Mouse (Mus musculus): ENCODE measurements around the gene Dhx9. TPM values are rescaled to one million over a fixed set of nuclear protein-coding genes. Genes with fewer than 3 reads are reported as not detected.
A peak's percentile ranks its signal among the peaks of the same experiment; 100 is the strongest.
"Not testable (repeated sequence)": the region's sequence is repeated elsewhere in the genome, so short reads cannot be mapped to it uniquely, and the experiment has no call there.

Gene Dhx9
- polyA plus RNA-seq, 1 experiment from 2014 or later, result 10.6 TPM

GRCm38 (mm10) chr1:153424770-153425584, 62.5 kb downstream of the Dhx9 start, which contains the start of gene Shcbp1l:
Gene Shcbp1l (plus strand): TSS chr1:153425162.
- TF ChIP-seq CTCF (IDR thresholded peaks at IDR 0.05; ENCODE audit: low read depth) (no peak), EP300 (optimal IDR thresholded peaks at IDR 0.05) (no peak)
- Histone ChIP-seq H3K4me3 (ENCODE audit: low read depth, low read length) (peak within 1 kb of the TSS; percentile 46), H3K4me2 (replicated peaks; ENCODE audit: low read depth) (peak within 1 kb of the TSS; percentile 89), H3K36me3 (ENCODE audit: control insufficient read depth, insufficient read depth, low read length) (no peaks in the 10 kb centered on the region), H3K27me3 (ENCODE audit: control insufficient read depth, insufficient read depth, low read length) (no peaks in the 10 kb centered on the region), H3K4me1 (replicated peaks; ENCODE audit: control insufficient read depth, insufficient read depth) (no peaks in the 10 kb centered on the region; the same call in 1 of the 2 replicates), H3K27ac (replicated peaks) (no peak within 1 kb of the TSS), H3K9ac (ENCODE audit: low read length) (peak within 1 kb of the TSS; percentile 57), H3K9me3 (ENCODE audit: control insufficient read depth, low read length) (no peaks in the 10 kb centered on the region)
- 4% methylated on average over 59 of the region's 60 CpGs for WGBS
- DNase-seq (ENCODE audit: low spot score), result peak; percentile 71
- peak; percentile 81 for ATAC-seq (ENCODE audit: low FRiP score, low TSS enrichment)

- ATAC-seq (ENCODE audit: low FRiP score, low TSS enrichment), result peak; percentile 54
Measured at GRCm38 (mm10) chr1:153424271-153424670, 63.2 kb downstream of the Dhx9 start.

GRCm38 (mm10) chr1:153417805-153418204, 69.7 kb downstream of the Dhx9 start:
- 79% methylated on average over 4 of the region's 4 CpGs for WGBS
- not testable (repeated sequence) for H3K27me3 ChIP-seq (ENCODE audit: control insufficient read depth, insufficient read depth, low read length); H3K9ac ChIP-seq (ENCODE audit: low read length); H3K9me3 ChIP-seq (ENCODE audit: control insufficient read depth, low read length); H3K4me2 ChIP-seq (replicated peaks; ENCODE audit: low read depth); H3K27ac ChIP-seq (replicated peaks); ATAC-seq (ENCODE audit: low FRiP score, low TSS enrichment); H3K4me3 ChIP-seq (ENCODE audit: low read depth, low read length); H3K36me3 ChIP-seq (ENCODE audit: control insufficient read depth, insufficient read depth, low read length); H3K4me1 ChIP-seq (replicated peaks; ENCODE audit: control insufficient read depth, insufficient read depth); DNase-seq (ENCODE audit: low spot score)

More at GRCm38 (mm10) chr1:153424271-153424670, 63.2 kb downstream of the Dhx9 start:
- DNase-seq (ENCODE audit: low spot score), result peak; percentile 20
- peak overlapping the region; percentile 46 for H3K4me3 ChIP-seq (ENCODE audit: low read depth, low read length)
- no peaks in the 10 kb centered on the region for H3K27me3 ChIP-seq (ENCODE audit: control insufficient read depth, insufficient read depth, low read length)
- no peak overlapping the region for H3K27ac ChIP-seq (replicated peaks)
- peak overlapping the region; percentile 89 for H3K4me2 ChIP-seq (replicated peaks; ENCODE audit: low read depth)
- H3K4me1 ChIP-seq (replicated peaks; ENCODE audit: control insufficient read depth, insufficient read depth), result no peaks in the 10 kb centered on the region; the same call in 1 of the 2 replicates
- TF ChIP-seq CTCF (IDR thresholded peaks at IDR 0.05; ENCODE audit: low read depth) (0 out of 2 replicates have a peak, but pooled peaks have one; percentile 5), EP300 (optimal IDR thresholded peaks at IDR 0.05) (no peak)
- WGBS, result 12% methylated on average over 12 of the region's 12 CpGs
- no peaks in the 10 kb centered on the region for H3K36me3 ChIP-seq (ENCODE audit: control insufficient read depth, insufficient read depth, low read length)
- H3K9ac ChIP-seq (ENCODE audit: low read length), result no peak overlapping the region
- H3K9me3 ChIP-seq (ENCODE audit: control insufficient read depth, low read length), result no peaks in the 10 kb centered on the region

- not testable (repeated sequence) for H3K4me1 ChIP-seq (replicated peaks; ENCODE audit: control insufficient read depth, insufficient read depth); H3K9ac ChIP-seq (ENCODE audit: low read length); H3K27ac ChIP-seq (replicated peaks); H3K4me3 ChIP-seq (ENCODE audit: low read depth, low read length); H3K4me2 ChIP-seq (replicated peaks; ENCODE audit: low read depth); H3K9me3 ChIP-seq (ENCODE audit: control insufficient read depth, low read length); H3K27me3 ChIP-seq (ENCODE audit: control insufficient read depth, insufficient read depth, low read length); ATAC-seq (ENCODE audit: low FRiP score, low TSS enrichment); H3K36me3 ChIP-seq (ENCODE audit: control insufficient read depth, insufficient read depth, low read length); DNase-seq (ENCODE audit: low spot score)
- 81% methylated on average over 3 of the region's 3 CpGs for WGBS
Measured at GRCm38 (mm10) chr1:153416271-153416832, 71.1 kb downstream of the Dhx9 start.

GRCm38 (mm10) chr1:153415742-153416141, 71.7 kb downstream of the Dhx9 start:
- H3K27me3 ChIP-seq (ENCODE audit: control insufficient read depth, insufficient read depth, low read length); H3K36me3 ChIP-seq (ENCODE audit: control insufficient read depth, insufficient read depth, low read length); H3K4me1 ChIP-seq (replicated peaks; ENCODE audit: control insufficient read depth, insufficient read depth); H3K9me3 ChIP-seq (ENCODE audit: control insufficient read depth, low read length); H3K4me3 ChIP-seq (ENCODE audit: low read depth, low read length); H3K27ac ChIP-seq (replicated peaks); DNase-seq (ENCODE audit: low spot score); ATAC-seq (ENCODE audit: low FRiP score, low TSS enrichment); H3K9ac ChIP-seq (ENCODE audit: low read length); H3K4me2 ChIP-seq (replicated peaks; ENCODE audit: low read depth): not testable (repeated sequence)
- 60% methylated on average over 2 of the region's 5 CpGs for WGBS

- ATAC-seq (ENCODE audit: low FRiP score, low TSS enrichment), result no peak
- 87% methylated on average over 4 of the region's 4 CpGs for WGBS
- no peaks in the 10 kb centered on the region for H3K9me3 ChIP-seq (ENCODE audit: control insufficient read depth, low read length)
- DNase-seq (ENCODE audit: low spot score), result no peak
- H3K9ac ChIP-seq (ENCODE audit: low read length), result no peak overlapping the region
- H3K4me3 ChIP-seq (ENCODE audit: low read depth, low read length), result no peak overlapping the region
- H3K4me2 ChIP-seq (replicated peaks; ENCODE audit: low read depth), result no peak overlapping the region
- H3K36me3 ChIP-seq (ENCODE audit: control insufficient read depth, insufficient read depth, low read length), result no peaks in the 10 kb centered on the region
- TF ChIP-seq EP300 (optimal IDR thresholded peaks at IDR 0.05), result no peak
- TF ChIP-seq CTCF (IDR thresholded peaks at IDR 0.05; ENCODE audit: low read depth), result no peak
- no peaks in the 10 kb centered on the region for H3K4me1 ChIP-seq (replicated peaks; ENCODE audit: control insufficient read depth, insufficient read depth)
- no peak overlapping the region for H3K27ac ChIP-seq (replicated peaks)
- no peaks in the 10 kb centered on the region for H3K27me3 ChIP-seq (ENCODE audit: control insufficient read depth, insufficient read depth, low read length)
Measured at GRCm38 (mm10) chr1:153414962-153415361, 72.5 kb downstream of the Dhx9 start.

GRCm38 (mm10) chr1:153414114-153414723, 73.2 kb downstream of the Dhx9 start:
- not testable (repeated sequence) for H3K9ac ChIP-seq (ENCODE audit: low read length); DNase-seq (ENCODE audit: low spot score); ATAC-seq (ENCODE audit: low FRiP score, low TSS enrichment); H3K27ac ChIP-seq (replicated peaks); H3K9me3 ChIP-seq (ENCODE audit: control insufficient read depth, low read length); H3K4me3 ChIP-seq (ENCODE audit: low read depth, low read length); H3K27me3 ChIP-seq (ENCODE audit: control insufficient read depth, insufficient read depth, low read length); H3K36me3 ChIP-seq (ENCODE audit: control insufficient read depth, insufficient read depth, low read length); H3K4me2 ChIP-seq (replicated peaks; ENCODE audit: low read depth); H3K4me1 ChIP-seq (replicated peaks; ENCODE audit: control insufficient read depth, insufficient read depth)
- 84% methylated on average over 24 of the region's 24 CpGs for WGBS

- ATAC-seq (ENCODE audit: low FRiP score, low TSS enrichment); H3K36me3 ChIP-seq (ENCODE audit: control insufficient read depth, insufficient read depth, low read length): not testable (repeated sequence)
Measured at GRCm38 (mm10) chr1:153413397-153414020, 74.0 kb downstream of the Dhx9 start.

More at GRCm38 (mm10) chr1:153413397-153414020, 74.0 kb downstream of the Dhx9 start:
- not testable (repeated sequence) for H3K9me3 ChIP-seq (ENCODE audit: control insufficient read depth, low read length); H3K27me3 ChIP-seq (ENCODE audit: control insufficient read depth, insufficient read depth, low read length); H3K27ac ChIP-seq (replicated peaks); H3K4me1 ChIP-seq (replicated peaks; ENCODE audit: control insufficient read depth, insufficient read depth); H3K4me3 ChIP-seq (ENCODE audit: low read depth, low read length); DNase-seq (ENCODE audit: low spot score); H3K9ac ChIP-seq (ENCODE audit: low read length); H3K4me2 ChIP-seq (replicated peaks; ENCODE audit: low read depth)
- 81% methylated on average over 13 of the region's 13 CpGs for WGBS

Measured in stomach, postnatal 0 days (tissue).